12 mouse cellular contexts compared by ENCODE assay signal in genomic region chr4:154502403-154503000, GRCm38 (mm10).
DNase-seq lines count a peak whose midpoint lies in the region; ATAC-seq and TF ChIP-seq lines count a peak whose summit lies in the region.
"Had no signal": no experiment of that assay in that cellular context is flagged by ENCODE, and none has a peak within 500 bp of the region (broad histone marks: within the 10 kb centered on the region; RNA-seq: fewer than 3 reads in every experiment).

No protein-coding gene starts in this region.

- peaks cover 84% of the 10 kb centered on the region for H3K4me1 ChIP-seq in forebrain, embryonic 16.5 days (replicated peaks; ENCODE audit: control insufficient read depth, insufficient read depth, low read length)
- peaks cover 37% of the 10 kb centered on the region for H3K4me1 ChIP-seq in hindbrain, postnatal 0 days (ENCODE audit: insufficient read depth, low read length)

- H3K36me3 ChIP-seq in forebrain, embryonic 16.5 days (ENCODE audit: control insufficient read depth, insufficient read depth), result no peaks in the 10 kb centered on the region
- H3K36me3 ChIP-seq in hindbrain, postnatal 0 days (ENCODE audit: insufficient read depth, low read length), result no peaks in the 10 kb centered on the region
- H3K36me3 ChIP-seq: limb, embryonic 15.5 days had no signal

- intact Hi-C loops in gastrocnemius, postnatal 14 days (cut with DNase I; ENCODE audit: low total_unique reads), result no loop called here

- peak overlapping the region; percentile 44 for H3K4me2 ChIP-seq in forebrain, embryonic 16.5 days (ENCODE audit: low read length)
- peak overlapping the region; percentile 13; the same call in 1 of the 2 replicates for H3K4me2 ChIP-seq in hindbrain, postnatal 0 days (ENCODE audit: low read depth, low read length)
- H3K4me2 ChIP-seq: limb, embryonic 15.5 days had no signal

- peak; percentile 11; the same call in 1 of the 2 replicates for ATAC-seq in forebrain, embryonic 16.5 days
- ATAC-seq in hindbrain, postnatal 0 days, result no peak

- H3K4me3 ChIP-seq in forebrain, embryonic 16.5 days (replicated peaks; ENCODE audit: low read length), result no peak overlapping the region
- no peak overlapping the region for H3K4me3 ChIP-seq in hindbrain, postnatal 0 days (ENCODE audit: low read length)
- H3K4me3 ChIP-seq: limb, embryonic 15.5 days had no signal

- peak overlapping the region; percentile 54 for H3K27ac ChIP-seq in forebrain, embryonic 16.5 days (ENCODE audit: low read length)
- H3K27ac ChIP-seq in hindbrain, postnatal 0 days, result no peak overlapping the region
- H3K27ac ChIP-seq: limb, embryonic 15.5 days had no signal

- WGBS in forebrain, embryonic 16.5 days, result 13% methylated on average over 16 of the region's 16 CpGs
- WGBS in hindbrain, postnatal 0 days, result 40% methylated on average over 16 of the region's 16 CpGs

- H3K27me3 ChIP-seq in forebrain, embryonic 16.5 days (replicated peaks; ENCODE audit: control insufficient read depth, insufficient read depth, low read length), result no peaks in the 10 kb centered on the region
- H3K27me3 ChIP-seq in hindbrain, postnatal 0 days (ENCODE audit: insufficient read depth, low read length), result peaks cover 22% of the 10 kb centered on the region; the same call in 1 of the 2 replicates

- no peak for TF ChIP-seq CTCF in hindbrain, postnatal 0 days (IDR thresholded peaks at IDR 0.05; ENCODE audit: low read depth)

- H3K9me3 ChIP-seq in forebrain, embryonic 16.5 days (ENCODE audit: control insufficient read depth, low read length), result no peaks in the 10 kb centered on the region
- no peaks in the 10 kb centered on the region for H3K9me3 ChIP-seq in hindbrain, postnatal 0 days (ENCODE audit: low read length)
- H3K9me3 ChIP-seq: limb, embryonic 15.5 days had no signal

- H3K9ac ChIP-seq in forebrain, embryonic 16.5 days (replicated peaks; ENCODE audit: low read depth, low read length), result peak overlapping the region; percentile 37
- H3K9ac ChIP-seq in hindbrain, postnatal 0 days (replicated peaks; ENCODE audit: low read length), result no peak overlapping the region
- H3K9ac ChIP-seq: limb, embryonic 15.5 days had no signal

- peak; percentile 58 for DNase-seq in embryo, embryonic 11 days
- no peak for DNase-seq in embryo, embryonic 10.5 days (ENCODE audit: low spot score)
- peak; percentile 46 for DNase-seq in ES-CJ7 (ENCODE audit: low read depth, low spot score)
- no peak for DNase-seq in hindbrain, postnatal 0 days (ENCODE audit: low spot score)
- no peak for DNase-seq in gastrocnemius, postnatal 14 days
- DNase-seq in adrenal gland, postnatal 25 days, result no peak
- DNase-seq in layer of hippocampus, adult 11-12 months (ENCODE audit: low spot score), result no peak
- DNase-seq: cerebellum, postnatal 10 days; right cerebral cortex, postnatal 4 days; thymus, postnatal 4 days had no signal

Comparison
In these comparisons a context has a peak if more than half of its experiments do, and no peak if none do; other contexts are left out.
1. DNase-seq: peak in embryo, embryonic 11 days (single experiment) and ES-CJ7 (single experiment); none in embryo, embryonic 10.5 days (single experiment), hindbrain, postnatal 0 days (single experiment), gastrocnemius, postnatal 14 days (single experiment), adrenal gland, postnatal 25 days (single experiment) and layer of hippocampus, adult 11-12 months (single experiment).